Mouse (Mus musculus): ENCODE data around the gene Serbp1. TPM values are rescaled to one million over a fixed set of nuclear protein-coding genes. Genes with fewer than 3 reads are reported as not detected.

Gene Serbp1
- polyA plus RNA-seq, 1 experiment: 379 TPM

GRCm38 (mm10) chr6:67223499-67223898, 14.5 kb upstream of the Serbp1 start:
- no peak for TF ChIP-seq TCF12 (IDR thresholded peaks at IDR 0.05; ENCODE audit: insufficient read depth, poor library complexity, severe bottlenecking)
- H3K36me3 ChIP-seq (ENCODE audit: control insufficient read depth, insufficient read depth): no peaks in the 10 kb centered on the region

GRCm38 (mm10) chr6:67226286-67226685, 11.7 kb upstream of the Serbp1 start:
- no peaks in the 10 kb centered on the region for H3K27me3 ChIP-seq (ENCODE audit: control insufficient read depth, insufficient read depth, insufficient read length)
- H3K79me2 ChIP-seq (ENCODE audit: control insufficient read depth, insufficient read depth): no peaks in the 10 kb centered on the region
- H3K36me3 ChIP-seq (ENCODE audit: control insufficient read depth, insufficient read depth): no peaks in the 10 kb centered on the region
- H3ac ChIP-seq (ENCODE audit: control insufficient read depth, insufficient read length): no peak overlapping the region
- H3K4me2 ChIP-seq (ENCODE audit: low read depth): no peak overlapping the region
- no peak overlapping the region for H3K4me3 ChIP-seq
- TF ChIP-seq MYOD1 (IDR thresholded peaks at IDR 0.05; ENCODE audit: control insufficient read depth in 1 of 3, insufficient read length in 2 of 3, low read depth in 2 of 3) (peak in 2 of 3 experiments; percentile 26 to 68), POLR2AphosphoS2 (IDR thresholded peaks at IDR 0.05; ENCODE audit: insufficient read length, low read depth) (no peak), MYOG (IDR thresholded peaks at IDR 0.05; ENCODE audit: control insufficient read depth in 1 of 3, insufficient read depth in 1 of 3, insufficient read length in 2 of 3, low read depth in 2 of 3) (peak in 1 of 3 experiments; percentile 18)

More at GRCm38 (mm10) chr6:67223499-67223898, 14.5 kb upstream of the Serbp1 start:
- H3K4me2 ChIP-seq (ENCODE audit: low read depth): no peak overlapping the region
- H3ac ChIP-seq (ENCODE audit: control insufficient read depth, insufficient read length): no peak overlapping the region
- no peaks in the 10 kb centered on the region for H3K79me2 ChIP-seq (ENCODE audit: control insufficient read depth, insufficient read depth)
- H3K27me3 ChIP-seq (ENCODE audit: control insufficient read depth, insufficient read depth, insufficient read length): no peaks in the 10 kb centered on the region
- H3K4me3 ChIP-seq: no peak overlapping the region

- H3K79me2 ChIP-seq (ENCODE audit: control insufficient read depth, insufficient read depth): no peaks in the 10 kb centered on the region
- no peak for TF ChIP-seq MYOG (IDR thresholded peaks at IDR 0.05; ENCODE audit: control insufficient read depth in 1 of 3, insufficient read depth in 1 of 3, insufficient read length in 2 of 3, low read depth in 2 of 3)
- no peak for TF ChIP-seq CEBPB (IDR thresholded peaks at IDR 0.05; ENCODE audit: insufficient read depth, poor library complexity, severe bottlenecking)
- no peak for TF ChIP-seq TCF3 (IDR thresholded peaks at IDR 0.05; ENCODE audit: insufficient read length, low read depth)
- TF ChIP-seq MAX (IDR thresholded peaks at IDR 0.05; ENCODE audit: low read depth): no peak
- TF ChIP-seq MYOD1 (IDR thresholded peaks at IDR 0.05; ENCODE audit: control insufficient read depth in 1 of 3, insufficient read length in 2 of 3, low read depth in 2 of 3): no peak
- no peak for TF ChIP-seq POLR2AphosphoS2 (IDR thresholded peaks at IDR 0.05; ENCODE audit: insufficient read length, low read depth)
- no peak for TF ChIP-seq TCF12 (IDR thresholded peaks at IDR 0.05; ENCODE audit: insufficient read depth, poor library complexity, severe bottlenecking)
- no peak for TF ChIP-seq REST (IDR thresholded peaks at IDR 0.05; ENCODE audit: insufficient read depth, insufficient read length)
- no peak for TF ChIP-seq E2F4 (IDR thresholded peaks at IDR 0.05; ENCODE audit: insufficient read depth)
- no peak for TF ChIP-seq SRF (IDR thresholded peaks at IDR 0.05; ENCODE audit: control insufficient read depth, insufficient read length, low read depth)
- TF ChIP-seq POLR2A (IDR thresholded peaks at IDR 0.05; ENCODE audit: insufficient read length, low read depth): no peak
- no peak for TF ChIP-seq USF1 (IDR thresholded peaks at IDR 0.05; ENCODE audit: low read depth)
- no peaks in the 10 kb centered on the region for H3K27me3 ChIP-seq (ENCODE audit: control insufficient read depth, insufficient read depth, insufficient read length)
- no peak overlapping the region for H3K4me3 ChIP-seq
- no peaks in the 10 kb centered on the region for H3K36me3 ChIP-seq (ENCODE audit: control insufficient read depth, insufficient read depth)
- H3K4me2 ChIP-seq (ENCODE audit: low read depth): peak overlapping the region; percentile 57
- H3ac ChIP-seq (ENCODE audit: control insufficient read depth, insufficient read length): no peak overlapping the region
Measured at GRCm38 (mm10) chr6:67228459-67229107, 9.4 kb upstream of the Serbp1 start.

GRCm38 (mm10) chr6:67229521-67229920, 8.5 kb upstream of the Serbp1 start:
- H3ac ChIP-seq (ENCODE audit: control insufficient read depth, insufficient read length): no peak overlapping the region
- H3K79me2 ChIP-seq (ENCODE audit: control insufficient read depth, insufficient read depth): no peaks in the 10 kb centered on the region
- H3K4me2 ChIP-seq (ENCODE audit: low read depth): no peak overlapping the region
- TF ChIP-seq E2F4 (IDR thresholded peaks at IDR 0.05; ENCODE audit: insufficient read depth) (no peak), MYOG (IDR thresholded peaks at IDR 0.05; ENCODE audit: control insufficient read depth in 1 of 3, insufficient read depth in 1 of 3, insufficient read length in 2 of 3, low read depth in 2 of 3) (no peak), TCF12 (IDR thresholded peaks at IDR 0.05; ENCODE audit: insufficient read depth, poor library complexity, severe bottlenecking) (no peak)
- no peaks in the 10 kb centered on the region for H3K27me3 ChIP-seq (ENCODE audit: control insufficient read depth, insufficient read depth, insufficient read length)
- H3K36me3 ChIP-seq (ENCODE audit: control insufficient read depth, insufficient read depth): no peaks in the 10 kb centered on the region
- no peak overlapping the region for H3K4me3 ChIP-seq

GRCm38 (mm10) chr6:67229922-67230518, 8.0 kb upstream of the Serbp1 start:
- H3K79me2 ChIP-seq (ENCODE audit: control insufficient read depth, insufficient read depth): no peaks in the 10 kb centered on the region
- H3K36me3 ChIP-seq (ENCODE audit: control insufficient read depth, insufficient read depth): no peaks in the 10 kb centered on the region
- no peak for TF ChIP-seq CEBPB (IDR thresholded peaks at IDR 0.05; ENCODE audit: insufficient read depth, poor library complexity, severe bottlenecking)
- TF ChIP-seq USF1 (IDR thresholded peaks at IDR 0.05; ENCODE audit: low read depth): no peak
- no peak overlapping the region for H3ac ChIP-seq (ENCODE audit: control insufficient read depth, insufficient read length)
- H3K4me3 ChIP-seq: no peak overlapping the region
- no peaks in the 10 kb centered on the region for H3K27me3 ChIP-seq (ENCODE audit: control insufficient read depth, insufficient read depth, insufficient read length)
- H3K4me2 ChIP-seq (ENCODE audit: low read depth): no peak overlapping the region

GRCm38 (mm10) chr6:67230950-67231349, 7.0 kb upstream of the Serbp1 start:
- H3K4me3 ChIP-seq: no peak overlapping the region
- TF ChIP-seq REST (IDR thresholded peaks at IDR 0.05; ENCODE audit: insufficient read depth, insufficient read length) (no peak), TCF3 (IDR thresholded peaks at IDR 0.05; ENCODE audit: insufficient read length, low read depth) (no peak), POLR2AphosphoS2 (IDR thresholded peaks at IDR 0.05; ENCODE audit: insufficient read length, low read depth) (no peak)
- no peak overlapping the region for H3K4me2 ChIP-seq (ENCODE audit: low read depth)
- no peaks in the 10 kb centered on the region for H3K36me3 ChIP-seq (ENCODE audit: control insufficient read depth, insufficient read depth)
- H3K27me3 ChIP-seq (ENCODE audit: control insufficient read depth, insufficient read depth, insufficient read length): no peaks in the 10 kb centered on the region
- no peaks in the 10 kb centered on the region for H3K79me2 ChIP-seq (ENCODE audit: control insufficient read depth, insufficient read depth)
- H3ac ChIP-seq (ENCODE audit: control insufficient read depth, insufficient read length): no peak overlapping the region
